Mouse (Mus musculus): ENCODE measurements at regions not wholly inside any gene's neighbourhood (a gene's known extent, or its start where the extent isn't known, plus 50 kb on each side); places are given as distances from the start of the nearest gene placed in this dataset.

GRCm38 (mm10) chr4:53340021-53340667, 100.1 kb upstream of the Slc44a1 start:
- H3K4me3 ChIP-seq (replicated peaks), result no peak overlapping the region
- H3K4me1 ChIP-seq (replicated peaks), result 0 out of 2 replicates have a peak, but pooled peaks cover 2% of the 10 kb centered on the region
- 65% methylated on average over 13 of the region's 14 CpGs for WGBS
- no peak overlapping the region for H3K9ac ChIP-seq
- no peaks in the 10 kb centered on the region for H3K36me3 ChIP-seq
- no peaks in the 10 kb centered on the region for H3K27me3 ChIP-seq (replicated peaks)
- ATAC-seq, result no peak
- H3K4me2 ChIP-seq (replicated peaks), result no peak overlapping the region
- H3K9me3 ChIP-seq, result no peaks in the 10 kb centered on the region
- no peak overlapping the region for H3K27ac ChIP-seq

GRCm38 (mm10) chr4:53339125-53340020, 100.8 kb upstream of the Slc44a1 start:
- Histone ChIP-seq H3K36me3 (no peaks in the 10 kb centered on the region), H3K4me1 (replicated peaks) (0 out of 2 replicates have a peak, but pooled peaks cover 2% of the 10 kb centered on the region), H3K27me3 (replicated peaks) (no peaks in the 10 kb centered on the region), H3K4me3 (replicated peaks) (no peak overlapping the region), H3K9ac (no peak overlapping the region), H3K27ac (no peak overlapping the region), H3K9me3 (no peaks in the 10 kb centered on the region), H3K4me2 (replicated peaks) (no peak overlapping the region)
- no peak for ATAC-seq
- WGBS, result 64% methylated on average over 12 of the region's 12 CpGs

- 0 out of 2 replicates have a peak, but pooled peaks cover 2% of the 10 kb centered on the region for H3K4me1 ChIP-seq (replicated peaks)
- H3K9me3 ChIP-seq, result no peaks in the 10 kb centered on the region
- H3K27me3 ChIP-seq (replicated peaks), result no peaks in the 10 kb centered on the region
- ATAC-seq, result no peak
- WGBS, result 74% methylated on average over 4 of the region's 4 CpGs
- H3K4me3 ChIP-seq (replicated peaks), result no peak overlapping the region
- no peak overlapping the region for H3K27ac ChIP-seq
- H3K4me2 ChIP-seq (replicated peaks), result no peak overlapping the region
- no peak overlapping the region for H3K9ac ChIP-seq
- no peaks in the 10 kb centered on the region for H3K36me3 ChIP-seq
Observed at GRCm38 (mm10) chr4:53338479-53338878, 101.7 kb upstream of the Slc44a1 start.

- Histone ChIP-seq H3K4me1 (replicated peaks) (0 out of 2 replicates have a peak, but pooled peaks cover 2% of the 10 kb centered on the region), H3K4me2 (replicated peaks) (no peak overlapping the region), H3K27me3 (replicated peaks) (no peaks in the 10 kb centered on the region), H3K9ac (no peak overlapping the region), H3K9me3 (no peaks in the 10 kb centered on the region), H3K27ac (no peak overlapping the region), H3K36me3 (no peaks in the 10 kb centered on the region), H3K4me3 (replicated peaks) (no peak overlapping the region)
- no peak for ATAC-seq
- 39% methylated on average over 8 of the region's 8 CpGs for WGBS
Observed at GRCm38 (mm10) chr4:53337784-53338183, 102.4 kb upstream of the Slc44a1 start.

- Histone ChIP-seq H3K4me2 (replicated peaks) (no peak overlapping the region), H3K36me3 (no peaks in the 10 kb centered on the region), H3K27me3 (replicated peaks) (no peaks in the 10 kb centered on the region), H3K4me3 (replicated peaks) (no peak overlapping the region), H3K4me1 (replicated peaks) (no peaks in the 10 kb centered on the region), H3K9ac (no peak overlapping the region), H3K9me3 (no peaks in the 10 kb centered on the region), H3K27ac (no peak overlapping the region)
- WGBS, result 69% methylated on average over 7 of the region's 7 CpGs
- no peak for ATAC-seq
Observed at GRCm38 (mm10) chr4:53327382-53328165, 112.6 kb upstream of the Slc44a1 start.

GRCm38 (mm10) chr4:53323838-53324237, 116.4 kb upstream of the Slc44a1 start:
- Histone ChIP-seq H3K4me2 (replicated peaks) (no peak overlapping the region), H3K9me3 (no peaks in the 10 kb centered on the region), H3K27me3 (replicated peaks) (no peaks in the 10 kb centered on the region), H3K27ac (no peak overlapping the region), H3K9ac (no peak overlapping the region), H3K36me3 (no peaks in the 10 kb centered on the region), H3K4me3 (replicated peaks) (no peak overlapping the region), H3K4me1 (replicated peaks) (no peaks in the 10 kb centered on the region)
- no peak for ATAC-seq
- WGBS, result 59% methylated on average over 4 of the region's 4 CpGs

GRCm38 (mm10) chr4:53323195-53323594, 117.0 kb upstream of the Slc44a1 start:
- no peak overlapping the region for H3K27ac ChIP-seq
- H3K4me1 ChIP-seq (replicated peaks), result no peaks in the 10 kb centered on the region
- H3K4me3 ChIP-seq (replicated peaks), result no peak overlapping the region
- no peak for ATAC-seq
- no peaks in the 10 kb centered on the region for H3K9me3 ChIP-seq
- H3K4me2 ChIP-seq (replicated peaks), result no peak overlapping the region
- WGBS, result 67% methylated on average over 3 of the region's 3 CpGs
- H3K9ac ChIP-seq, result no peak overlapping the region
- H3K36me3 ChIP-seq, result no peaks in the 10 kb centered on the region
- no peaks in the 10 kb centered on the region for H3K27me3 ChIP-seq (replicated peaks)

GRCm38 (mm10) chr4:53322484-53322883, 117.7 kb upstream of the Slc44a1 start:
- Histone ChIP-seq H3K36me3 (no peaks in the 10 kb centered on the region), H3K4me2 (replicated peaks) (no peak overlapping the region), H3K4me1 (replicated peaks) (no peaks in the 10 kb centered on the region), H3K9me3 (no peaks in the 10 kb centered on the region), H3K27ac (no peak overlapping the region), H3K27me3 (replicated peaks) (no peaks in the 10 kb centered on the region), H3K4me3 (replicated peaks) (no peak overlapping the region), H3K9ac (no peak overlapping the region)
- 80% methylated on average over 5 of the region's 5 CpGs for whole genome bisulfite sequencing
- no peak for ATAC-seq

- H3K4me2 ChIP-seq (replicated peaks), result no peak overlapping the region
- no peak overlapping the region for H3K27ac ChIP-seq
- H3K4me3 ChIP-seq (replicated peaks), result no peak overlapping the region
- H3K36me3 ChIP-seq, result no peaks in the 10 kb centered on the region
- no peaks in the 10 kb centered on the region for H3K27me3 ChIP-seq (replicated peaks)
- 82% methylated on average over 6 of the region's 6 CpGs for WGBS
- H3K9ac ChIP-seq, result no peak overlapping the region
- no peak for ATAC-seq
- no peaks in the 10 kb centered on the region for H3K9me3 ChIP-seq
- H3K4me1 ChIP-seq (replicated peaks), result peaks cover 2% of the 10 kb centered on the region
Observed at GRCm38 (mm10) chr4:53320735-53321449, 119.3 kb upstream of the Slc44a1 start.

- Histone ChIP-seq H3K9me3 (no peaks in the 10 kb centered on the region), H3K4me3 (replicated peaks) (no peak overlapping the region)
Observed at GRCm38 (mm10) chr4:53319051-53319450, 121.2 kb upstream of the Slc44a1 start.

GRCm38 (mm10) chr4:53318181-53318580, 122.0 kb upstream of the Slc44a1 start:
- ATAC-seq, result no peak
- H3K27ac ChIP-seq, result no peak overlapping the region
- WGBS, result 76% methylated on average over 6 of the region's 6 CpGs
- H3K9ac ChIP-seq, result no peak overlapping the region
- no peak overlapping the region for H3K4me3 ChIP-seq (replicated peaks)
- H3K9me3 ChIP-seq, result no peaks in the 10 kb centered on the region
- H3K4me1 ChIP-seq (replicated peaks), result peaks cover 10% of the 10 kb centered on the region
- no peaks in the 10 kb centered on the region for H3K27me3 ChIP-seq (replicated peaks)
- H3K36me3 ChIP-seq, result no peaks in the 10 kb centered on the region
- H3K4me2 ChIP-seq (replicated peaks), result no peak overlapping the region

More at GRCm38 (mm10) chr4:53319051-53319450, 121.2 kb upstream of the Slc44a1 start:
- 72% methylated on average over 4 of the region's 4 CpGs for WGBS
- no peak overlapping the region for H3K9ac ChIP-seq
- no peak for ATAC-seq
- no peak overlapping the region for H3K27ac ChIP-seq
- H3K4me1 ChIP-seq (replicated peaks), result peaks cover 10% of the 10 kb centered on the region
- no peaks in the 10 kb centered on the region for H3K27me3 ChIP-seq (replicated peaks)
- no peak overlapping the region for H3K4me2 ChIP-seq (replicated peaks)
- no peaks in the 10 kb centered on the region for H3K36me3 ChIP-seq

GRCm38 (mm10) chr4:53317453-53317824, 122.8 kb upstream of the Slc44a1 start:
- Histone ChIP-seq H3K4me1 (replicated peaks) (peaks cover 10% of the 10 kb centered on the region), H3K4me2 (replicated peaks) (no peak overlapping the region), H3K27ac (no peak overlapping the region), H3K4me3 (replicated peaks) (no peak overlapping the region), H3K36me3 (no peaks in the 10 kb centered on the region), H3K9ac (no peak overlapping the region), H3K9me3 (no peaks in the 10 kb centered on the region), H3K27me3 (replicated peaks) (no peaks in the 10 kb centered on the region)
- ATAC-seq, result no peak
- WGBS, result 84% methylated on average over 7 of the region's 7 CpGs

Measured in intestine, embryonic 15.5 days (tissue).